Mouse (Mus musculus) gastrocnemius, postnatal 36 days (tissue): ENCODE data around the gene Lsamp. TPM values are rescaled to one million over a fixed set of nuclear protein-coding genes. Genes with fewer than 3 reads are reported as not detected.

Experiments
- microRNA-seq, 2 experiments: library from miRNA; unstranded; fragments of <30 nt; microRNA quantifications; one replicate each; pipeline ENCODE4 v1.2.0; 2021
- total RNA-seq, 2 experiments: library from RNA; stranded (reverse); gene quantifications; 2 replicates each; pipeline ENCODE4 v1.2.3; 2021

Gene Lsamp
- total RNA-seq, 2 experiments from 2014 or later: 0.61 to 0.64 TPM

Small RNA genes within 50 kb of the gene (microRNA-seq; reads per million reads assigned to microRNA genes)
- gene Gm27887 (0 reads per million in 2 experiments), gene Gm47276 (0 reads per million in 2 experiments)
